Mouse (Mus musculus) natural killer cell, adult 2 months (primary cell): ENCODE measurements around the gene H2-Q10.
A peak's percentile ranks its signal among the peaks of the same experiment; 100 is the strongest.
"Not testable (repeated sequence)": the region's sequence is repeated elsewhere in the genome, so short reads cannot be mapped to it uniquely, and the experiment has no call there.

Source experiments
- DNase-seq, 2 experiments: peaks; one replicate each; pipeline ENCODE4 v3.0.0; 2022; ENCODE audit warnings: low spot score in 2 of 2

Gene H2-Q10

DNA sequence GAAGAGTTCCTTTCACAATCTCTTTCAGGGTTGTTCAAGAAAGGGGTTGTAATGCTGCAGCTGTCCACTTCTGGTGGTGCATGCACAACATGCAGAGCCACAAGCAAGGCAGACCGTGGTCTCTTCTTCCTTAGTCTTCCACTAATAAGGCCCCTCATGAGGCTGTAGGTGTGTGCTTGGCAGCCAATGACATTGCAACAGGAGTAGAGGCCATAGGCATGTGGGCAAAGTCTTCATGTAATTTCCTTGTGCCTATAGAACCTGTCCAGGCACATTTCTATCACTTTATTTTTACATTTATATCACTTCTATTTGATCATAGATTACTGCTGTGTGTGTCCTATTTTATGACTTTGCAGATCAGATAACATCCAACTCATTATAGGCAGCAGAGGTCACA, 11.6 kb upstream of the H2-Q10 start:
- DNase-seq, result not testable (repeated sequence)

DNA sequence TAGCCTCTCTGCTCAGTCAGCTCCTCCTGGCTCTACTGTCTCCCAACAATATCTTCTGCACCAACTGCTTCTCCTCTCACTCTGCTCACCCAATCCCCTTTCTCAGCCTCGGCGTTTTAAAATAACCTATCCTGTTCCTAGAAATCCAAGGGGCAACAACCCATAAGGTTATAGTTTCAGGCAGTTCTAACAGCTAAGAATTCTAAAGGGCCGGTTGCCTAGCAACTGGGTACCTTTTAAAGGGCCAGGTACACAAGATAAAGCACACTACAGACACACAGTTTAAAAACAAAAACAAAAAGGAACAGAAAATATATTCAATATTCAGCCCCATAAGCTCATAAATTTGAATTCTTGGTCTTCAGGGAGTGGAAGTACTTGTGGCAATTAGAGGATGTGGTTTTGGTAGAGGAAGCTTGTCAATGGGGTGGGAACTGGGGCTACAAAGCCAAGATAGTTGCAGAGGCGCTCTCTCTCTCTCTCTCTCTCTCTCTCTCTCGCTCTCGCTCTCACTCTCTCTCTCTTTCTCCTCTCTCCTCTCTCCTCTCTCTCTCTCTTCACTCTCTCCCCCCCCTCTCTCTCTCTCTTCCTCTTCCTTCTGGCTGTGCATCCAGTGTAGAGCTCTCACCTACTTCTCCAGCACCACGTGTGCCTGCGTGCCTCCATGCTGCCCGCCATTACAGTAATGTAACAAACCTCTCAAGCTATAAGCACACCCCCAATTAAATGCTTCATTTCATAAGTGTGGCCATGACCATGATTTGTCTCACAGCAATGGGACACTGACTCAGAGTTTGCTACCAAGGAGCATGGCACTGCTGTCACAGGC, 9.2 kb upstream of the H2-Q10 start:
- not testable (repeated sequence) for DNase-seq

DNA sequence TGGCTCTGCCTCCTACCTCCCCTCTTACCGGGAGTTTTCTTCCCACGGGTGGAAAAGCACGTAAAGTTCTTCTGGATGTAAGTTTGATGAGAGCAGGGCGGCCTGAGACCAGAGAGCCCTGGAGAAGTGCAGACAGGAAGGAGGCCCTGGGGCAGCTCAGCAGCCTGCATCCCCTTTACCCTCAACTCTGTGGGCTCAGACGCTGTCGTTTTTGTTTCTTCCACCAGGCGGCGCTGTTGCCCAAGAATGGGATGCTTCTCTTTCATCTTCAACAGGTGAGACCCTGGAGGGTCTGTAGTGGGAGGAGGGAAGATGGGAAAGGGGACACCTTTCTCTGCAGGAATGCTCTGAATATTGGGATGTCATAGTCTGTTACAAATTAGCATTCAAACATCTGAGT, 4.2 kb upstream of the H2-Q10 start:
- peak in 1 of 2 experiments; percentile 30 for DNase-seq

DNA sequence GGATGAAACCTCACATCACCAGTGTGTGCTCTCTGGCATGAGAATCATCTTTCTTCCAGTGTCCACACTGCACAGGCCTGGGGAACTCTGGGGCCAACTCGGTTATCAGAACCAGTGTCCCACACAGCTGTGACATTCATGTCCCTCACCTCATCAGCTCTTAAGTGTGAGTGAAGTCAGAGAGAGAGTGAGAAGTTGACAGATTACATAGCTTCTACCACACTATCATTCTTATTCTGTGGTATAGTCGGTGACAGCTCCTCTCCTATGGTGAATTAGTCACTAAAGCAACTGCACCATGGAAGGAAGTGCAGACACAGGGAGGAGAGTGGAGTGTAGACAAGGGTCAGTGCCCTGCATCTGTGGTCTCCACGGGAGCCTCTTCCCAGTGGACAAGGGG, 953 bp upstream of the H2-Q10 start:
- peak in 1 of 2 experiments; percentile 54 for DNase-seq

DNA sequence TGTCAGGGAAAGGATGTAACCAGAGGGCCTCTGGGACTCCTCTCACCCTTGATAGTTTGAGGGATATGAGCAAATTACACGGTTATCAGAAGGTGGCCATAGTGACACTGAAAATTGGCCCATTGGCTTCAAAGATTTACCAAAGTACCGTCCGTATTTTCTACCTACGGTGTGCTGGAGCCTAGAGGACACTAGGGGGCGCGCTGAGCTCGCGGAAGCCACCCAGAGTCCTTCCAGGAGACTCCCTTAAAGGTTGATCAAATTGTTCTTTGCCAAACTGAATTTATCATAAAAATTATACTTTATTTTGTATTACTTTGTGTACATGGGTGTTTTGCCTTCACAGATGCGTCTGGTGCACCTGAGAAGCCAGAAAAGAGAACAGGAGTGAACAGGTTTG, 14.2 kb downstream of the H2-Q10 start:
- peak; percentile 52 to 63 for DNase-seq

DNA sequence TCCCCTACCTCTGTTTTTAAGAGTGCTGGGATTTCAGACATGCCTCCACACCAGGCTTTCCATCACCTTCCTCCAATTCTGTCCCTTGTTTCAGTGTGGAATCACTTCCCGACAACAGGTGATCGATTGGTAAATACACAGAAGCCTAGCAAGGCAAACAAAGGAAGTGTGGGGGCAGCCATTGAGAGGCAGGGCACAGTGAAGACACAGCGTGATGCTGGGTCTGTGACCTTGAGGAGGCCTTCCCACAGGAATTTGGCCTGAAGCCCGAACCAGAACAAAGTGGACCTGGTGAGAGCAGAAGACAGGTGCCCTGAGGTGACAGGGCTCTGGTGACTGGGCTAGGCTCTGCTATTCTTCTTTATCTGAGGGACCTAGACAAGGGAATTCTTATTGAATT, 15.8 kb downstream of the H2-Q10 start:
- no peak for DNase-seq

DNA sequence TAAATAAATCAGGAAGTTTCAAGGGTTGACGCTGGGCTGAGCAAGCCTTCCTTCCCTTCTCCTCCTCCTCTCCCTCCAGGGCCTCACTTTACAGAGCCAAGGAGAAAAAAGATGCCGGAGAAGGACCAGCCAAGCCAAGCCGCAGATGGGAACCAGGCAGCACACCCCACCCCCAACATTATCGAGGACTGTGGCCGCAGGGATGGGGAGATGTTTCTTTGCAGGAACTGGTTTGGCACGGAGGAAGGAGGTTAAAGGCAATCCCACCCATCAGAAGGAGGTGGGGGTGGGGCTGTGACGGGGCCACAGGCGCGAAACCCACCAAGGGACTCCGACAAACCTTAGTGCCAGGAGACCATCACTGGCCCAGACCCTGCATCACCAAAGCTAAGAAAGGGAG, 16.8 kb downstream of the H2-Q10 start:
- no peak for DNase-seq

DNA sequence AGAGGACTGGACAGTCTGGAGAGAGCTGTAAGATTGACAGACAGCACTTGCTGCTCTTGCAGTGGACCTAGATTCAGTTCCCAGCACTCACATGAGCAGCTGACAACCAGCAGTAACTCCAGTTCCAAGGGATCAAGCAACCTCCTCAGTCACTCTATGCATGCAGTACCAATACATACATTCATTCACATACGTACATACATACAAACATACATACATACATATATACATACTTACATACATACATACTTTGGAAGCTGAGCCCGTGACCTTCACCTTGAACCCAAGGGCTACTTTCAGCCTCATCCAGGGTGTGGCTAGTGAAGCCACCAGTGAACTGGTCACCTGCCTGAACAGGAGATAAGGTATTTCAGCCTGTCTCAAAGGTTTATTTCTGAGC, 18.2 kb downstream of the H2-Q10 start:
- DNase-seq, result no peak

DNA sequence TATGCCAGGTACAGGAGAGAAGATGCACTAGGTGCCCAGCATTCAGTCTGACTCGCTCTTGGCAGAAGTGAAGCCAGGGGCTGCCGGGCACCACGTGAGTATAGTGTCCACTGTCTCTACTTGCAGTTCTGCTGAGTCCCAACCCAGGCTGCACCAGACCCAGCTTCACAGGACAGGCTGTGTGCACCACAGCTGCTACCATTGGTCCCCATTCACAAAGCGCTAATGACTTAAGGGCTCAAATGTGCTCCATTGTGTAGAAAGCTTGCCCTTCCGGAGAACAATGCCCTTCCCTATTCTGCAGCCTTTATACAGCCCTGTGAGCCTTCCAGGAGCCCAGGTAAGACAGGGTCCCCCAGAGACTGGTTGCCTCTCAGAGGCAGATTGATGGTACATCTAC, 20.4 kb downstream of the H2-Q10 start:
- no peak for DNase-seq

DNA sequence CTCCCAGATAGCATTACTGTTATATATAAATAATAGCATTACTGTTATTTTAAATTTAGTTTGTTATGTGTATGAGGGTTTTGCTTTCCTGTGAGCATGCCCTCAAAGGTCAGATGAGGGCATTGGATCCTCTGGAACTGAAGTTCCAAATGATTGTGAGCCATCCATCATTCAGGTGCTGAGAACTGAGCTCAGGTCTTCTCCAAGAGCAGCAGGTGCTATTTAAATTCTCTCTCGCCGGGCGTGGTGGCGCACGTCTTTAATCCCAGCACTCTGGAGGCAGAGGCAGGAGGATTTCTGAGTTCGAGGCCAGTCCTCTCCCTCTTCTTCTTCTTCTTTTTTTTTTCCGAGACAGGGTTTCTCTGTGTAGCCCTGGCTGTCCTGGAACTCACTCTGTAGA, 27.2 kb downstream of the H2-Q10 start:
- no peak for DNase-seq

DNA sequence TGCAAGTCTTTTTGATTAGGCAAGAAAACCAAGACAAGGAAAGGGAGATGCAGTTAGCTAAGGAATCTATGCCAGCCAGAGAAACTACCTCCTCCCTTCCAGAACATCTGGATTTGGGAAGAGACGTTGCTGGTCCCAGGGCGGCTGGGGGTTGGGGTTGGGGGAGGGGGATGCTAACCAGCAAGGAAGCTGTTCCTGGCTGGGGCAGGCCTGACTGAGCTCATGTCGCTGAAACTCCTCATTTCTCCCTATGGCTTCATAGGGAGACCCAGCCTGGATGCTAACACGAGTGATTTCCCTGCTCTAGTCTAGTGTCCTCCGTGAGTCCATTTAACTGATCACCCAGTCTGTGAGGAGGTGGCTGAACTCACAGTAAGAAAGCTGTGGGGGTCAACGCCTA, 32.3 kb downstream of the H2-Q10 start:
- no peak for DNase-seq

DNA sequence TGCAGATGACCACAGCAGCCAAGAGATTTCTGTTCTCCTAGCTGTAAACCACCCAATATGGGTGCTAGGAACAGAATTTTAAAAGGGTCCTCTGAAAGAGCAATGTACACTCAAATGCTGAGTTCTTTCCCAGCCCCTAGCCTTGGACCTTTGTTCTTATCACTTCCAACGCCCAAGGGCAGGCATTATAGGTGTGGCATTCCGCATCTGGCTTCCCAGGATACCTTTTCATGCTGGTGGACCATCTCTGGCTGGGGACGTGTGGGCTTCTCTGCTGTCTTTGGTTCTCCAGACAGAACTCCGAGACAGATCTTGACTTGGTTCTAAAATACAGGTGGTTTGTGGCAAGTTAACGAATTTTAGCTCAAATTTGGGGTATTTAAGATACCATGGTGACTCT, 32.9 kb downstream of the H2-Q10 start:
- no peak for DNase-seq

DNA sequence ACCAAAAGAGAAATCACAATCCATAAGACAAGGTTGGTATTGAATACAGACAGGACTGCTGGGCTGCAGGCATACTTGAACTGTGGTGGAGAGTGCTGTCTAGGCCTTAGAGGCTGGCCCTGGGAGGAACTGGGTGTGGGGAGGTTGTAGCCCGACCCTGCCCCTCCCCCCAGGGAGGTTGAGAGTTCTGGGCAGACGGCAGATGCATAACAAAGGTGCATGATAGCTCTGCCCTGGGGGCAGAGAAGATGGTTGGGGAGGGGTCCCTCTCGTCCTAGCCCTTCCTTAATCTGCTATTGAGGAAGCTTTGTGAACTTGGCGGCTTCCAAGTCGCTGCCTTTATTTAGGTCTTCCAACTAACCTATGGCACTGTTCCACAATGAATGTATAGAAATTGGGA, 34.0 kb downstream of the H2-Q10 start:
- DNase-seq, result no peak

DNA sequence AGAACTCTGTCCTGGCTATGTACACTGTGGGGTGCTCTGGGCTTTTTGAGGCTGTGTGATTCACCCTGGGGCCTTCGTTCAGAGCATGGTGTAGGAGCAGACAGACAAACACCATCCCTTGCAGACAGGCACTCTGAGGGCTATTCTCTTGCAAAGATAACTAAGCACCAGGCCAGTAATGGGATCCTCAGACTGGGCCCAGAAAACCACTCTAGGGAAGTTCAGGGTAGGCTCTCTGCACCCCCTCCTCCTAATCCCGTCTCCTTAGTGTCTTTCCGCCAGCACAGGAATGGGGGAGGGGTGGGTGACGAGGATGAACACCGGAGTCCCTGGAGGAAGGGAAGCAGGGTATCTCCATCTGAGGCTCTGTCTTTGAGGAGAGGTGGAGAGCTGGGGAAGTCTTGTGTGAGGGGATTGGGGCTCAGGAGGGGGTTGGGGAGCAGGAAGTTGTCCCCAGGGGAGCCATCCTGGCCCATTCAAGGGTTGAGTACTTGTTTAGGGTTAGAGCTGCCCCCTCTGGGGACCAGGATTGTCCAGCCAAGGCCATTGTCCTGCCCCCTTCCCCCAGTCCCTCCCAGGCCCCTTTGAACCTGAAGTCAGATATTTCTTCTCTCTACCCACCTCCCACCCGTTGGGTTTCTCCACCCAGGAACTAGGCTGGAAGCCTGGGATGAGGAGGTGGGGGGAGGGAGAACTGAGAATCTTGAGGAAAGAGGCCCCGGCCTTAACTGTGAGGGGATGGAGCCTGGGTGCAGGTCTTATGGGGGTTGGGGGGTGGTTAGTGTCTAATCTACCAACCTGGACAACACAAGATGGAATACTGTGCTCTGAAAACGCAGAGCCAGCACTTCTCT, 35.0 kb downstream of the H2-Q10 start:
- no peak for DNase-seq

DNA sequence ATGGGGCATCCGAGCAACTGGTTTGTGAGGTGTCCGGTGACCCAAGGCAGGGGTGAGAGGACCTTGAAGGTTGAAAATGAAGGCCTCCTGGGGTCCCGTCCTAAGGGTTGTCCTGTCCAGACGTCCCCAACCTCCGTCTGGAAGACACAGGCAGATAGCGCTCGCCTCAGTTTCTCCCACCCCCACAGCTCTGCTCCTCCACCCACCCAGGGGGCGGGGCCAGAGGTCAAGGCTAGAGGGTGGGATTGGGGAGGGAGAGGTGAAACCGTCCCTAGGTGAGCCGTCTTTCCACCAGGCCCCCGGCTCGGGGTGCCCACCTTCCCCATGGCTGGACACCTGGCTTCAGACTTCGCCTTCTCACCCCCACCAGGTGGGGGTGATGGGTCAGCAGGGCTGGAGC, 35.9 kb downstream of the H2-Q10 start, which contains the start of gene Pou5f1:
Gene Pou5f1 (plus strand): TSS at position 243 of the 400 bp plus-strand sequence.
- DNase-seq, result no peak

DNA sequence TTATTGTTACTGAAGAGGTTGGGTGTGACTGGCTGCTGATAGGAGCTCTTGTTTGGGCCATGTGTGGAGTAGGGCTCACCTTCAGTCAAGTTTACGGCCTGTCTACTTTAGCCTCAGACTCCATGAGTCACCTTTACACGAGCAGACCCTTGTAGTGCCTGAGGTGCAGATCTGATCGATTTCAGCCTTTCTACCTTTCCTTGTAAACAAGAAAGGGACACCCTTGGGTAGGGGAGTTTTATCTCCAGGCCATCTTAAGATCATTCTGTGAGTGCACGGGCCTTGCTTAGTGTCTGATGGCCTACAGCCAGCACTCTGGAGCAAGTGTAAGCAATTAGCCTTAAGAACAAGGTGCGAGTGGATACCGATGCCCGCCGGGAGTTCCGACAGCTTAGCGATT, 37.0 kb downstream of the H2-Q10 start:
- no peak for DNase-seq

DNA sequence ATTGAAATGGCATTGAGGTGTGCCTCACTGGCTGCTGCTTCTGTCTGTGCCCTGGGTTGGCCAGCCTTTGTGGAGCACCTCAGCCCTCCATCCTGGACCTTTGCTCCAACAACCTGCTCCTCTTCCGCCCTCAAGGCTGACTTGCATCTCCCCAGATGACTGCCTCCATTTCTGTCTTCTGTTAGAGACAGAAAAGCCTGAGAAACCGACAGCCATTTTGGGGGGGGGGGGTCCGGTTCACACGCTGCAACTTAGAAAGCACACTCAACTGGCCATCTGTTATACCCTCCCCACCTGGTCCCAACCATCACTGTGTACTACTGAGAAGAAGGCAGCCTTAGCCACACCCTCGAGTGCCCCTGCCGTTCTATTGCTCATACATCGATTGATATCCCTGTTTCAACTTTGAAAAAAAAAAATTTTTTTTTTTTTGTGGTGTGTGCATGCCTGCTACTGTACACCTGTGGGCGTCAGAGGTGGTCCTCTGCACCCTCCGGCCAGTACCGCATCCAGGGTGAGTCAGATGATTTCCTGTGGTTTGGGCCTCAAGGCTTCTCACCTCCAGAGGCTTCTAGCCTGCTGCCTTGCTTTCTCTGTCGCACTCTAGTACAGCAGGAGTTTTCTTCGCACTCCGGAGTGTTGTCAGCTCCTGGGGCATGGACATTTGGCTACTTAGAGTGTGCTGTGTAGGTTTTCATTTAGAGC, 37.8 kb downstream of the H2-Q10 start:
- peak; percentile 61 to 76 for DNase-seq

DNA sequence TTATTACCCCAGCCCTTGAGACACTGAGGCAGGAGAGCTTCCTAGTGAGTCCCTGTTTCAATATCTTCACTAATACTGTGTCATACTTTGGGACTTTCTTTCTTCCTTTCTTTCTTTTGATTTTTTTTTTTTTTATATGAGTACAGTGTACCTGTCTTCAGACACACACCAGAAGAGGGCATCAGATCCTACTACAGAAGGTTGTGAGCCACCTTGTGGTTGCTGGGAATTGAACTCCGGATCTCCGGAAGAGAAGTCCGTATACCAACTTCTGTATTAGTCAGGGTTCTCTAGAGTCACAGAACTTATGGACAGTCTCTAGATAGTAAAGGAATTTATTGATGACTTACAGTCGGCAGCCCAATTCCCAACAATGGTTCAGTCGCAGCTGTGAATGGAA, 38.4 kb downstream of the H2-Q10 start:
- DNase-seq, result not testable (repeated sequence)

DNA sequence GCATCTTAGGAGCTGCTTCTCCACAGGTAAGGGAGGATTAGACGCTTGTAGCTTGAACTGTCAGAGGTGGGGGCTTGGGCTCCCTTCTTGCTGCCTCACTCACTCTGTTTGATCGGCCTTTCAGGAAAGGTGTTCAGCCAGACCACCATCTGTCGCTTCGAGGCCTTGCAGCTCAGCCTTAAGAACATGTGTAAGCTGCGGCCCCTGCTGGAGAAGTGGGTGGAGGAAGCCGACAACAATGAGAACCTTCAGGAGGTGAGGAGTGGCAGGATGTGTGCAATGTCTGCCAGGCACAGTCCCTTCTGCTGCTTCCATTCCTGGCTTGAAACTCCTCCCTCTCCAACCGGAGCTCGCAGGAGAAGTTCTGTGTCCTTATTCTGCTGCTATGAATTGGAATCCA, 39.4 kb downstream of the H2-Q10 start:
- peak; percentile 34 to 46 for DNase-seq

DNA sequence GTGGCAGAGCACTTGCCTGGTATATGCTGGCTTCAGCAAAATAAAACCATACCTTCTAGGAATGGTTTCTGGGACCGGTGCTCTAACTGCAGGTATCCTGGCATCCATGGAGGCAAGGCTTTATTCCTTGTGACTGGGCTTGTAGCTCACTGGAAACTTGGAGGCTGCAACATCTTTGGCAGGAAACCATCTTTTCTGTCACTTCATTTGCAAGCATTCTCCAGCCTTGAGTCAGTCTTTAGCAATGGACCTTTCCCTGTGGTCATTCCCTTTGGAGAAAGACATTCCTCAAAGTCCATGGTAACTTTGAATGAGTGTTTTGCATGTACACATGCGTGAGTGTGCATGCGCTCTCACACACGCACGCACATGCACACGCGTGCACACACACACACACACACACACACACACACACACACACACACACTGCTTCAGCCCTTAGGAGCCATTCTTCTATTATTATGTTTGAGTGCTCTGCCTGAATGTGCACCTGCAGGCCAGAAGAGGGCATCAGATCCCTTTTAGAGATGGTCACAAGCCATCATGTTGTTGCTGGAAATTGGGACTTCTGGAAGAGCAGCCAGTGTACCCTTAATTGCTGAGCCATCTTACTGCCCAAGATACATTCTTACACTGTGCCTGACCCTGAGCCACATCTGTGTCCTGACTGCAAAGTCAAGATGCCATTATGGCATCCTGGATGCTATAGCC, 43.2 kb downstream of the H2-Q10 start:
- DNase-seq, result no peak

DNA sequence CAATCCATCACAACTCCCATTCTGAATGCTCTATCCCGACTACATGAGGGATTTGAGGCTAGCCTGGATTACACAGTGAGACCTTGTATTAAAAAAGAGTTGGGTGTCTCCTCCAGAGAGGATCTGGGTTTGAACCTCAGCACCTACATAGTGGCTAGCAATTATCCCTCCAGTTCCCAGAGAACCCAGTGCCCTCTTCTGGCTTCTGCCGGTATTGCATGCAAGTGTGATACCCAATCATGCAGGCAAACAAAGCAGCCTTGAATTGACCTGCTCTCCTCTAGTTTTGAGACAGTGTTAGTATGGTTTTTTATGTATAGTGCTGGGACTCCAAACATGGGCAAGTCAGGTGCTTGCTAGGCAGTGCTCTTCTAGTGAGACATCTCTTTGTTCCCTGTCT, 44.0 kb downstream of the H2-Q10 start:
- DNase-seq, result peak; percentile 71 to 77

DNA sequence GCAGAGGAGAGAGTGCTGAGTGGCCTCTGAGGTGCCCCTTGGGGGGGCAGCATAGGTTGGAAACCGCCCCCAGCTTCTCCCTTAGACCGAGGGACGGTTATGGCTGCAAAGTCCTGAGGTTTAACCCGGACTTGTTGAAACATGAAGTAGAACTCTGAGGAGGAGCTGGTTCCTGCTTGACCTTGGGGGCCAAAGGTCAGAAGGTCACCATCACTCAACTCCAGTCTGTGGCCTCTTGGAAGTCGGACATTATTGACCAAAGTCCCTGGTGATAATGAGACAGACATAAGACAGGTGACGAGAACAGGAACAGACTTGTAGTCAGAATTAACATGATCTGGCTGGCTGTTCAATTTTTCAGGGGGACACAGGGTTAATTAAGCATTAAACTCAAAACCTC, 44.9 kb downstream of the H2-Q10 start:
- DNase-seq, result no peak
